Mouse (Mus musculus) liver, embryonic 12.5 days (tissue): ENCODE data around the gene Ninl. TPM values are rescaled to one million over a fixed set of nuclear protein-coding genes. Genes with fewer than 3 reads are reported as not detected.
A peak's percentile ranks its signal among the peaks of the same experiment; 100 is the strongest.
"Not testable (repeated sequence)": the region's sequence is repeated elsewhere in the genome, so short reads cannot be mapped to it uniquely, and the experiment has no call there.

ENCODE experiments used
- ATAC-seq: fragments of 200-750 bp; cut with Nextera tagmentation; 2 replicates; pipeline ENCODE4 v1.8.0; 2017; ENCODE audit warnings: moderate number of reproducible peaks, mild to moderate bottlenecking, moderate library complexity
- H3K27ac ChIP-seq: fragments of 300-500 bp; sonication (generic); 2 replicates; pipeline ENCODE4 v1.5.1; 2016; ENCODE audit warnings: mild to moderate bottlenecking
- H3K27me3 ChIP-seq: fragments of 300-500 bp; sonication (generic); replicated peaks from 2 replicates; pipeline ENCODE4 v1.6.1; 2016; ENCODE audit warnings: mild to moderate bottlenecking, moderate library complexity
- H3K36me3 ChIP-seq: fragments of 300-500 bp; sonication (generic); 2 replicates; pipeline ENCODE4 v1.6.1; 2016; ENCODE audit warnings: mild to moderate bottlenecking, moderate library complexity
- H3K4me1 ChIP-seq: fragments of 300-500 bp; sonication (generic); 2 replicates; pipeline ENCODE4 v1.6.1; 2016
- H3K4me2 ChIP-seq: fragments of 300-500 bp; sonication (generic); 2 replicates; pipeline ENCODE4 v1.6.1; 2016; ENCODE audit warnings: mild to moderate bottlenecking, moderate library complexity
- H3K4me3 ChIP-seq: fragments of 300-500 bp; sonication (generic); 2 replicates; pipeline ENCODE4 v1.5.1; 2016; ENCODE audit warnings: mild to moderate bottlenecking, moderate library complexity
- H3K9ac ChIP-seq: fragments of 300-500 bp; sonication (generic); 2 replicates; pipeline ENCODE4 v1.6.1; 2016; ENCODE audit warnings: mild to moderate bottlenecking, moderate library complexity
- H3K9me3 ChIP-seq: fragments of 300-500 bp; sonication (generic); replicated peaks from 2 replicates; pipeline ENCODE4 v1.6.1; 2016; ENCODE audit warnings: mild to moderate bottlenecking, moderate library complexity
- WGBS: fragments of 180-500 bp; shearing (Covaris S2); methylation state at CpG from one replicate; pipeline ENCODE4 v1.1.7; 2016; ENCODE audit not compliant: insufficient replicate concordance; 5-methylcytosine and 5-hydroxymethylcytosine counted together
- polyA plus RNA-seq: library from polyadenylated mRNA; unstranded; fragments of >200 nt; fragmentation: Nextera tagmentation; extraction: Ambion mirVana; gene quantifications from 2 replicates; pipeline ENCODE4 v1.2.1, GENCODE M21; 2016

Gene Ninl
- polyA plus RNA-seq, 1 experiment from 2014 or later, result 18.7 TPM

DNA sequence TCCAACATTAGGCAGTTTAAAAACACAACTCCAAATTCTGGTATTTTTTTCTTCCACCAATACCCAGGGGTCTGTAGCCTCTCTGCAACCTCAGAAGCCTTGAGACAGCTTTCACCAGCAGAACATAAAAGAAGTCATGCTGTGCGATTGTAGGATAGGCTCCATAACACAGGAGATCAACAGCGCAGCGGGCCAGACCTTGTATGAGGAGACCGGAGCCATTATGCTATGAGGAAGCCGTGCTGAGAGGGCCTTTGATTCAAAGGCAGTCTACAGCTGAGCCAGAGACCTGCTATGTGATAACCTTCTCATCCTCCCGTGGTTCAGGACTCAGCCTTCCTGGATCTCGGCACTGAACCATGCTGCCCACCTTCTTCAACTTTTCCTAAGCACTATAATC, 67.3 kb downstream of the Ninl start:
- 85% methylated on average over 7 of the region's 7 CpGs for WGBS
- H3K36me3 ChIP-seq, result peaks cover 90% of the 10 kb centered on the region
- no peak overlapping the region for H3K9ac ChIP-seq
- no peak overlapping the region for H3K4me2 ChIP-seq
- H3K9me3 ChIP-seq, result no peaks in the 10 kb centered on the region
- no peak overlapping the region for H3K4me3 ChIP-seq
- H3K27me3 ChIP-seq, result no peaks in the 10 kb centered on the region
- H3K4me1 ChIP-seq, result peaks cover 15% of the 10 kb centered on the region
- H3K27ac ChIP-seq, result no peak overlapping the region
- no peak for ATAC-seq

GRCm38 (mm10) chr2:150969231-150969630, 70.0 kb downstream of the Ninl start:
- H3K27ac ChIP-seq, result no peak overlapping the region
- no peaks in the 10 kb centered on the region for H3K4me1 ChIP-seq
- 87% methylated on average over 2 of the region's 2 CpGs for WGBS
- no peaks in the 10 kb centered on the region for H3K27me3 ChIP-seq
- no peak overlapping the region for H3K4me3 ChIP-seq
- no peak overlapping the region for H3K4me2 ChIP-seq
- no peaks in the 10 kb centered on the region for H3K9me3 ChIP-seq
- ATAC-seq, result no peak
- H3K36me3 ChIP-seq, result peaks cover 95% of the 10 kb centered on the region
- no peak overlapping the region for H3K9ac ChIP-seq

DNA sequence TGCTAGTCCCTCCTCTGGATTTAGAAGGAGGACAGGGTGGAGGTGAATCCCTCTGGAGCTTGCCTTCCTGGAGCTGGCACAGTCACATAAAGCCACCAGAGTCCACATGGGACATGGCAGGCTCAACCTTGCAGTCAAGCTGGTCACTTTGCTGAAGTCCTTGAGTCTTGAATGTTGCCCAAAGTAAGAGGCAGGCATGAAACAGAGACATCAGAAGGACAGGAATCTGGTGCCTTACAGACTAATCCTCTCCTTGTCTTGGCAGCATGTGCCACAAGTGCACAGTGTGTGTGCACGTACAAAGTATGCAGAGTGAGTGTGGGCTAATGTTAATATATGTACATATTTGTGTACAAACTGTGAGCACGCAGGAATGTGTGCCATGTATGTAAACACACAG, 71.7 kb downstream of the Ninl start:
- ATAC-seq, result no peak
- 86% methylated on average over 2 of the region's 2 CpGs for WGBS

GRCm38 (mm10) chr2:150965951-150966350, 73.2 kb downstream of the Ninl start:
- WGBS, result 76% methylated on average over 10 of the region's 10 CpGs
- Histone ChIP-seq H3K4me1 (no peaks in the 10 kb centered on the region), H3K27me3 (no peaks in the 10 kb centered on the region), H3K4me2 (no peak overlapping the region), H3K9me3 (no peaks in the 10 kb centered on the region), H3K36me3 (peaks cover 88% of the 10 kb centered on the region), H3K4me3 (no peak overlapping the region), H3K9ac (no peak overlapping the region), H3K27ac (no peak overlapping the region)
- ATAC-seq, result 0 out of 2 replicates have a peak, but pooled peaks have one; percentile 25

More for the DNA sequence above, 71.7 kb downstream of the Ninl start:
- no peak overlapping the region for H3K9ac ChIP-seq
- no peak overlapping the region for H3K27ac ChIP-seq
- H3K9me3 ChIP-seq, result no peaks in the 10 kb centered on the region
- H3K4me3 ChIP-seq, result no peak overlapping the region
- H3K27me3 ChIP-seq, result no peaks in the 10 kb centered on the region
- peaks cover 92% of the 10 kb centered on the region for H3K36me3 ChIP-seq
- no peak overlapping the region for H3K4me2 ChIP-seq
- no peaks in the 10 kb centered on the region for H3K4me1 ChIP-seq

- WGBS, result 79% methylated on average over 3 of the region's 3 CpGs
- H3K9me3 ChIP-seq, result no peaks in the 10 kb centered on the region
- H3K9ac ChIP-seq, result no peak overlapping the region
- H3K4me1 ChIP-seq, result no peaks in the 10 kb centered on the region
- peaks cover 86% of the 10 kb centered on the region for H3K36me3 ChIP-seq
- ATAC-seq, result no peak
- H3K27me3 ChIP-seq, result no peaks in the 10 kb centered on the region
- no peak overlapping the region for H3K27ac ChIP-seq
- no peak overlapping the region for H3K4me2 ChIP-seq
- H3K4me3 ChIP-seq, result no peak overlapping the region
Measured at GRCm38 (mm10) chr2:150964641-150965040, 74.5 kb downstream of the Ninl start.

- peaks cover 86% of the 10 kb centered on the region for H3K36me3 ChIP-seq
- H3K4me1 ChIP-seq, result no peaks in the 10 kb centered on the region
- WGBS, result 81% methylated on average over 3 of the region's 3 CpGs
- H3K27ac ChIP-seq, result no peak overlapping the region
- no peak overlapping the region for H3K4me2 ChIP-seq
- H3K4me3 ChIP-seq, result no peak overlapping the region
- ATAC-seq, result no peak
- no peak overlapping the region for H3K9ac ChIP-seq
- no peaks in the 10 kb centered on the region for H3K27me3 ChIP-seq
- H3K9me3 ChIP-seq, result no peaks in the 10 kb centered on the region
Measured at GRCm38 (mm10) chr2:150963246-150963645, 75.9 kb downstream of the Ninl start.

GRCm38 (mm10) chr2:150959521-150959920, 79.7 kb downstream of the Ninl start:
- H3K9me3 ChIP-seq, result no peaks in the 10 kb centered on the region
- ATAC-seq, result no peak

GRCm38 (mm10) chr2:150955859-150956258, 83.3 kb downstream of the Ninl start:
- Histone ChIP-seq H3K9ac (no peak overlapping the region), H3K36me3 (peaks cover 93% of the 10 kb centered on the region), H3K9me3 (no peaks in the 10 kb centered on the region), H3K4me3 (no peak overlapping the region), H3K27ac (no peak overlapping the region), H3K27me3 (no peaks in the 10 kb centered on the region), H3K4me1 (no peaks in the 10 kb centered on the region), H3K4me2 (no peak overlapping the region)
- no peak for ATAC-seq
- 83% methylated on average over 1 of the region's 1 CpGs for WGBS

More at GRCm38 (mm10) chr2:150959521-150959920, 79.7 kb downstream of the Ninl start:
- H3K4me2 ChIP-seq, result no peak overlapping the region
- H3K36me3 ChIP-seq, result peaks cover 87% of the 10 kb centered on the region
- H3K4me1 ChIP-seq, result no peaks in the 10 kb centered on the region
- no peak overlapping the region for H3K27ac ChIP-seq
- no peaks in the 10 kb centered on the region for H3K27me3 ChIP-seq
- no peak overlapping the region for H3K9ac ChIP-seq
- no peak overlapping the region for H3K4me3 ChIP-seq
- 89% methylated on average over 10 of the region's 10 CpGs for WGBS

- H3K9ac ChIP-seq, result no peak overlapping the region
- no peak for ATAC-seq
- no peak overlapping the region for H3K4me2 ChIP-seq
- 78% methylated on average over 2 of the region's 2 CpGs for WGBS
- H3K4me3 ChIP-seq, result no peak overlapping the region
- H3K27ac ChIP-seq, result no peak overlapping the region
- H3K27me3 ChIP-seq, result no peaks in the 10 kb centered on the region
- H3K4me1 ChIP-seq, result no peaks in the 10 kb centered on the region
- peaks cover 83% of the 10 kb centered on the region for H3K36me3 ChIP-seq
- H3K9me3 ChIP-seq, result no peaks in the 10 kb centered on the region
Measured at GRCm38 (mm10) chr2:150951201-150951600, 88.0 kb downstream of the Ninl start.

GRCm38 (mm10) chr2:150950056-150950455, 89.1 kb downstream of the Ninl start:
- Histone ChIP-seq H3K27me3 (no peaks in the 10 kb centered on the region), H3K4me1 (no peaks in the 10 kb centered on the region), H3K27ac (no peak overlapping the region), H3K4me2 (no peak overlapping the region), H3K36me3 (peaks cover 74% of the 10 kb centered on the region), H3K9ac (no peak overlapping the region), H3K9me3 (no peaks in the 10 kb centered on the region), H3K4me3 (no peak overlapping the region)
- WGBS, result 89% methylated on average over 6 of the region's 6 CpGs
- ATAC-seq, result no peak

- H3K4me1 ChIP-seq, result no peaks in the 10 kb centered on the region
- H3K9me3 ChIP-seq, result no peaks in the 10 kb centered on the region
- H3K9ac ChIP-seq, result no peak overlapping the region
- no peaks in the 10 kb centered on the region for H3K27me3 ChIP-seq
- WGBS, result 85% methylated on average over 3 of the region's 3 CpGs
- H3K4me2 ChIP-seq, result no peak overlapping the region
- H3K4me3 ChIP-seq, result no peak overlapping the region
- ATAC-seq, result no peak
- peaks cover 74% of the 10 kb centered on the region for H3K36me3 ChIP-seq
- H3K27ac ChIP-seq, result no peak overlapping the region
Measured at GRCm38 (mm10) chr2:150949652-150950051, 89.5 kb downstream of the Ninl start.

DNA sequence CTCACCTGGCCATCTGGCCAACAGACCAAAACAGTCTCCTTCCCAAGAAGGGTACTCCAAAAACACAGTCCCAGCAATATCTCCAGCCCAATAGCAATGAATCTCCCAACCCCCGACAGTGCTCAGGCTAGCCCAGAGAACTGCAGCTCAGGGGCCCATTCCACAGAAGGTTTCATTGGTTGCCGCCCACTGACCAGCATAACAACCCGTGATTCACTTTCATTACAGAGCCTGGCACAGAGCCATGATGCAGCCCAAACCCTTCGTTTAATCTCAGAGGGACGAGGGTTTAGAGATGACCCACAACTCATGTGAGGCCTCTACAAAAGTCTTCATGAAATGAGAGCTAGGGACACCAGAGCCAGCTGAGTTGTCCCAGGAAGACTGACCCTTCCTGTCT, 90.4 kb downstream of the Ninl start:
- Histone ChIP-seq H3K4me2 (no peak overlapping the region), H3K9me3 (no peaks in the 10 kb centered on the region), H3K27me3 (no peaks in the 10 kb centered on the region), H3K4me3 (no peak overlapping the region), H3K36me3 (peaks cover 74% of the 10 kb centered on the region), H3K4me1 (no peaks in the 10 kb centered on the region), H3K9ac (no peak overlapping the region), H3K27ac (no peak overlapping the region)
- no peak for ATAC-seq
- WGBS, result 84% methylated on average over 5 of the region's 5 CpGs

- H3K4me2 ChIP-seq, H3K4me1 ChIP-seq, H3K9me3 ChIP-seq, H3K9ac ChIP-seq, H3K4me3 ChIP-seq, H3K27me3 ChIP-seq, H3K27ac ChIP-seq, ATAC-seq: not testable (repeated sequence)
- peaks cover 74% of the 10 kb centered on the region for H3K36me3 ChIP-seq
- 88% methylated on average over 12 of the region's 12 CpGs for WGBS
Measured at GRCm38 (mm10) chr2:150947880-150948611, 91.1 kb downstream of the Ninl start.
